Mouse (Mus musculus): Measurements from ENCODE around the gene Pigs. TPM values are rescaled to one million over a fixed set of nuclear protein-coding genes. Genes with fewer than 3 reads are reported as not detected.
A peak's percentile ranks its signal among the peaks of the same experiment; 100 is the strongest.

The Pigs gene
- polyA plus RNA-seq, 1 experiment from 2014 or later, result 72.3 TPM

DNA sequence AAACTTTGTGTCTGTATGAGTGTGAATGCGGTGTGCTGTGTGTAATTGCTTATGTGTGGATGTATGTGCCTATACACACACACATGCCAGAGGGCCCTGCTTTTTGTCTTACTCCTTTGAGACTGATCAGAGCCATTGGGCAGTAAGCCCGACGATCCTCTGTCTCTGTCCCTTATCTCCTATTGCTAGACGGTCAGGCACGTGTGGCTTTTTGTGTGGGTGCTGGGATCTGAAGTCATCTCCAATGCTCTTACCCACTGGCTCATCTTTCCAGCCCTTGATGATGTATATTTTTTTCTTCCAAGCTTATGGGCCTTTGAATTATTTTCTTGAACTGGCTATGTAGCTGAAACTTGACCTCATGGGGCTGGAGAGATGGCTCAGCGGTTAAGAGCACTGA lies 26.7 kb downstream of the Pigs start:
- H3K27me3 ChIP-seq (replicated peaks; ENCODE audit: control insufficient read depth, insufficient read depth, low read length), result no peaks in the 10 kb centered on the region
- 82% methylated on average over 6 of the region's 6 CpGs for WGBS
- H3K36me3 ChIP-seq (ENCODE audit: control insufficient read depth, insufficient read depth, low read length), result no peaks in the 10 kb centered on the region
- H3K4me2 ChIP-seq (ENCODE audit: low read depth, low read length), result no peak overlapping the region
- H3K9me3 ChIP-seq (ENCODE audit: control insufficient read depth, low read length), result no peaks in the 10 kb centered on the region
- H3K4me3 ChIP-seq (ENCODE audit: low read depth, low read length), result no peak overlapping the region
- no peak overlapping the region for H3K27ac ChIP-seq (replicated peaks; ENCODE audit: low read depth, low read length)
- H3K9ac ChIP-seq (ENCODE audit: low read depth, low read length), result no peak overlapping the region
- no peaks in the 10 kb centered on the region for H3K4me1 ChIP-seq (ENCODE audit: control insufficient read depth, insufficient read depth, low read length)
- ATAC-seq (ENCODE audit: low read depth) (no peak), DNase-seq (ENCODE audit: low spot score) (no peak)

DNA sequence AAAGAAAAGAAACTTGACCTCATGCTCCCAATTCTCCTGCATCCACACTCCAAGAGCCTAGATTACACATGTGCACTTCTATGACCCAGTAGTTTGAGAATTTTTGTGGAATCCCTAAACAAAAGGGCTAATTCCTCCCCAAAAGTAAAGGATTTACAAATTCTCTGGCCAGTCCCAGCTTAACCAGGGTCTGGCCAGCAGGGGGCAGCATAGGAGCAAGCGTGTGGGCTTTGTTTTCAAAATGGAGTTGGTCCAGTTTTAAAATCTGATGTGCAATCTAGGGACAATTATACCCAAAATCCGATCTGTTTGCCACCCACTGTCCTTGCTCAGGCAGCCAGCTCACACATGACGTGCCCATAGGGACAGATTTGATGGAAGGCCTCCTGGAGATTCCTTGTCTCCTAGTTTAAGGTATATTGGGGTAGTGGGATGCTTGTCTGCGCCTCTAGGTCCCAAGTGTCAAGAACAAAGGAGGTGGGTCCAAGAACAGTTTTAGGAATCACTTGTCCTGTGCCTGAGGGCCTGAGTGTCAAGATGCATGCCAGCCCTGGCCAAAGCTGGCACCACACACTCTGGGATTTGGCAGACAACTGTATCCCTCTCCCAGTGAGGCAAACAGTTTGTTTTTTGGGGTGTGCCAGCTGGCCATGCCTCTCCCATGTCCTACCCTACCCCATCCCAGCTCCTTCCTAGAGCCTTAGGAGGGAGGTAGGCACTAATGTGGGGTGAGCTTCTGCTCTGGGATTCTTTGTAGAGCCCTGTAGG lies 27.4 kb downstream of the Pigs start:
- 33% methylated on average over 4 of the region's 4 CpGs for WGBS
- Histone ChIP-seq H3K9me3 (ENCODE audit: control insufficient read depth, low read length) (no peaks in the 10 kb centered on the region), H3K4me1 (ENCODE audit: control insufficient read depth, insufficient read depth, low read length) (no peaks in the 10 kb centered on the region), H3K27ac (replicated peaks; ENCODE audit: low read depth, low read length) (no peak overlapping the region), H3K27me3 (replicated peaks; ENCODE audit: control insufficient read depth, insufficient read depth, low read length) (no peaks in the 10 kb centered on the region), H3K4me3 (ENCODE audit: low read depth, low read length) (no peak overlapping the region), H3K4me2 (ENCODE audit: low read depth, low read length) (no peak overlapping the region), H3K36me3 (ENCODE audit: control insufficient read depth, insufficient read depth, low read length) (no peaks in the 10 kb centered on the region), H3K9ac (ENCODE audit: low read depth, low read length) (no peak overlapping the region)
- peak; percentile 55 for DNase-seq (ENCODE audit: low spot score)
- no peak for ATAC-seq (ENCODE audit: low read depth)

DNA sequence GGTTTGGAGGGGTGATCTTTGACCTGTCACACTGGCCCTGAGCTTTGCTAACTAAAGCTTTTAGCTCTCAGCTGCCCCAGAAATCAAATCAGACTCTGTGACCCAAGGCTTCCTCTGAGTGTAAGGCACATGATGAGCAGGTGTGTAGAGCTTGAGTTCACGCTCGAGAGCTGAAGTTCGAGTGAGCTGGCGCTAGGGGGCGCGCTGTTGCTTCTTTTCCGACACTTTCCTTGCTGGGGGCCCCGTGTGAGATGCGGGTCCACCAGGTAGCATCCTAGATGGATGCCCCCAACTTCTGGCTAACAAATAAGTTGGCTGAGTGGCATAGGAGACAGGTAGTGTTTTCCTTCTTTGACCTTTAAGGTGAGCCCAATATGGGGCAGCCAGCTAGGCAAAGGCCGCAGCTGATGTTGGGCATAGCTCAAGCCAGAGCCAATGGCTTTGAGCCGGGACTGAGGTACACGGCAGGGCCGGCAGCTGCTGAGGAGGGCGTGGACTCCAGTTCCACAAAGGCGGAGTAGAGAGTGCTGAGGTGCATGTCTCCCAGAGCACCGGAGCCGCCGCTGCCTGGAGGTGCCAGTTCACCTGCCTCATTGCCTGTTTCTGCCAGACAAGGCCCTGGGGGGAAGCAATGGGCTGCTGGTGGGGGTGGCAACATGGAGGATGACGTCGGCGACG lies 30.3 kb downstream of the Pigs start:
- 16% methylated on average over 22 of the region's 22 CpGs for WGBS
- DNase-seq (ENCODE audit: low spot score), result no peak
- Histone ChIP-seq H3K27me3 (replicated peaks; ENCODE audit: control insufficient read depth, insufficient read depth, low read length) (no peaks in the 10 kb centered on the region), H3K4me2 (ENCODE audit: low read depth, low read length) (no peak overlapping the region), H3K4me1 (ENCODE audit: control insufficient read depth, insufficient read depth, low read length) (no peaks in the 10 kb centered on the region), H3K4me3 (ENCODE audit: low read depth, low read length) (no peak overlapping the region), H3K27ac (replicated peaks; ENCODE audit: low read depth, low read length) (no peak overlapping the region), H3K9ac (ENCODE audit: low read depth, low read length) (no peak overlapping the region), H3K36me3 (ENCODE audit: control insufficient read depth, insufficient read depth, low read length) (no peaks in the 10 kb centered on the region), H3K9me3 (ENCODE audit: control insufficient read depth, low read length) (no peaks in the 10 kb centered on the region)
- no peak for ATAC-seq (ENCODE audit: low read depth)

DNA sequence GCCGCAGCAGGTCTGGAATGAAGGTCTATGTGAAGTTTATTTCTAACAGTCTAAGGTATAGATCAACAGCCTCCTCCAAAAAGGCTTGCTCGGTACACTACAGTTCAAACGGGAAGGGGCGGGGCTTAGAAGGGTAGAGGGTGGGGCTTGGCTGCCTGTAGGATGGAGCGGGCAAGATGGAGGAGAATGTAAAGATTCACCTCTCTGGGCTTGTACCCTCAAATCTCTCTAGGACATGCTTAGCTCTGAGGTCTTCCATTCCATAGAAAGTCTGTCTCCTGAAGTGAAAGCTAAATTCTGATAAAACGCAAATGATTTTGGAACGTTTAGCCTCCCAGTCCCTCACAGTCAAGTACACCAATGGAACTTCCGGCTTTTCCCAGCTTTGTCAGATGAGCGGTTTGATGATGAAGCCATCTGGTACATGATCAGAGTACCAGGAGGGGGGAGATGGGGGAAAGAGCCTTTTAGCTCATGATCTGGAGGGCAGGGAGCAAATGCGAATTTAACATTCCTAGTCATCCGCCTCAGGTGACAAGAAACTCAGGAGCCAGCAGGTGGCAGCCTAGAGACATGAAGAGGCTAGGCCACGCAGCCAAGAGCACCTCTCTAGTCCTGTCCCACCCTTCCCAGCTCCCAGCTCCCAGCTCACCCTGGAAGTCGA lies 32.0 kb downstream of the Pigs start:
- Histone ChIP-seq H3K4me3 (ENCODE audit: low read depth, low read length) (peak overlapping the region; percentile 32), H3K4me2 (ENCODE audit: low read depth, low read length) (peak overlapping the region; percentile 58), H3K9ac (ENCODE audit: low read depth, low read length) (no peak overlapping the region), H3K36me3 (ENCODE audit: control insufficient read depth, insufficient read depth, low read length) (no peaks in the 10 kb centered on the region), H3K4me1 (ENCODE audit: control insufficient read depth, insufficient read depth, low read length) (no peaks in the 10 kb centered on the region), H3K27ac (replicated peaks; ENCODE audit: low read depth, low read length) (no peak overlapping the region), H3K27me3 (replicated peaks; ENCODE audit: control insufficient read depth, insufficient read depth, low read length) (no peaks in the 10 kb centered on the region), H3K9me3 (ENCODE audit: control insufficient read depth, low read length) (no peaks in the 10 kb centered on the region)
- DNase-seq (ENCODE audit: low spot score) (peak; percentile 92), ATAC-seq (ENCODE audit: low read depth) (peak; percentile 75)
- 11% methylated on average over 13 of the region's 13 CpGs for WGBS

- no peak overlapping the region for H3K27ac ChIP-seq (replicated peaks; ENCODE audit: low read depth, low read length)
- DNase-seq (ENCODE audit: low spot score), result no peak
- no peaks in the 10 kb centered on the region for H3K36me3 ChIP-seq (ENCODE audit: control insufficient read depth, insufficient read depth, low read length)
- no peak for ATAC-seq (ENCODE audit: low read depth)
- H3K27me3 ChIP-seq (replicated peaks; ENCODE audit: control insufficient read depth, insufficient read depth, low read length), result no peaks in the 10 kb centered on the region
- no peak overlapping the region for H3K4me3 ChIP-seq (ENCODE audit: low read depth, low read length)
- H3K9ac ChIP-seq (ENCODE audit: low read depth, low read length), result no peak overlapping the region
- 43% methylated on average over 2 of the region's 2 CpGs for WGBS
- H3K4me1 ChIP-seq (ENCODE audit: control insufficient read depth, insufficient read depth, low read length), result no peaks in the 10 kb centered on the region
- H3K4me2 ChIP-seq (ENCODE audit: low read depth, low read length), result no peak overlapping the region
- H3K9me3 ChIP-seq (ENCODE audit: control insufficient read depth, low read length), result no peaks in the 10 kb centered on the region
Measured at GRCm38 (mm10) chr11:78360789-78361131, 32.5 kb downstream of the Pigs start.

- H3K9ac ChIP-seq (ENCODE audit: low read depth, low read length), result no peak overlapping the region
- no peak overlapping the region for H3K4me3 ChIP-seq (ENCODE audit: low read depth, low read length)
- no peaks in the 10 kb centered on the region for H3K9me3 ChIP-seq (ENCODE audit: control insufficient read depth, low read length)
- no peaks in the 10 kb centered on the region for H3K4me1 ChIP-seq (ENCODE audit: control insufficient read depth, insufficient read depth, low read length)
- H3K4me2 ChIP-seq (ENCODE audit: low read depth, low read length), result no peak overlapping the region
- ATAC-seq (ENCODE audit: low read depth) (no peak), DNase-seq (ENCODE audit: low spot score) (no peak)
- H3K27me3 ChIP-seq (replicated peaks; ENCODE audit: control insufficient read depth, insufficient read depth, low read length), result no peaks in the 10 kb centered on the region
- no peaks in the 10 kb centered on the region for H3K36me3 ChIP-seq (ENCODE audit: control insufficient read depth, insufficient read depth, low read length)
- WGBS, result 74% methylated on average over 12 of the region's 13 CpGs
- no peak overlapping the region for H3K27ac ChIP-seq (replicated peaks; ENCODE audit: low read depth, low read length)
Measured at GRCm38 (mm10) chr11:78363309-78364007, 35.2 kb downstream of the Pigs start.

GRCm38 (mm10) chr11:78364103-78364502 lies 35.9 kb downstream of the Pigs start:
- Histone ChIP-seq H3K36me3 (ENCODE audit: control insufficient read depth, insufficient read depth, low read length) (no peaks in the 10 kb centered on the region), H3K9ac (ENCODE audit: low read depth, low read length) (no peak overlapping the region), H3K9me3 (ENCODE audit: control insufficient read depth, low read length) (no peaks in the 10 kb centered on the region), H3K4me2 (ENCODE audit: low read depth, low read length) (no peak overlapping the region), H3K27me3 (replicated peaks; ENCODE audit: control insufficient read depth, insufficient read depth, low read length) (no peaks in the 10 kb centered on the region), H3K27ac (replicated peaks; ENCODE audit: low read depth, low read length) (no peak overlapping the region), H3K4me3 (ENCODE audit: low read depth, low read length) (no peak overlapping the region), H3K4me1 (ENCODE audit: control insufficient read depth, insufficient read depth, low read length) (no peaks in the 10 kb centered on the region)
- ATAC-seq (ENCODE audit: low read depth), result no peak
- no peak for DNase-seq (ENCODE audit: low spot score)
- 55% methylated on average over 8 of the region's 8 CpGs for WGBS

GRCm38 (mm10) chr11:78367456-78368225 lies 39.4 kb downstream of the Pigs start:
- Histone ChIP-seq H3K27me3 (replicated peaks; ENCODE audit: control insufficient read depth, insufficient read depth, low read length) (no peaks in the 10 kb centered on the region), H3K9ac (ENCODE audit: low read depth, low read length) (no peak overlapping the region), H3K36me3 (ENCODE audit: control insufficient read depth, insufficient read depth, low read length) (no peaks in the 10 kb centered on the region), H3K4me2 (ENCODE audit: low read depth, low read length) (no peak overlapping the region), H3K4me3 (ENCODE audit: low read depth, low read length) (no peak overlapping the region), H3K27ac (replicated peaks; ENCODE audit: low read depth, low read length) (no peak overlapping the region), H3K9me3 (ENCODE audit: control insufficient read depth, low read length) (no peaks in the 10 kb centered on the region), H3K4me1 (ENCODE audit: control insufficient read depth, insufficient read depth, low read length) (no peaks in the 10 kb centered on the region)
- no peak for ATAC-seq (ENCODE audit: low read depth)
- DNase-seq (ENCODE audit: low spot score), result no peak
- 90% methylated on average over 13 of the region's 15 CpGs for WGBS
